Mouse (Mus musculus) inflammation-experienced regulatory T-cells, adult 6 months (primary cell): ENCODE measurements around the gene Cep162. TPM values are rescaled to one million over a fixed set of nuclear protein-coding genes. Genes with fewer than 3 reads are reported as not detected.

Experiments
- ATAC-seq: one replicate; pipeline ENCODE4 v1.8.0; 2017
- polyA plus RNA-seq, 3 experiments: library from polyadenylated mRNA; unstranded; fragments of 100-300 nt; shearing (Covaris generic); gene quantifications; one replicate each; pipeline ENCODE4 v1.2.1; 2017

Cep162 gene
- polyA plus RNA-seq = 10 to 100 TPM; 13.7 to 16.1 (median 15.4) TPM

DNA sequence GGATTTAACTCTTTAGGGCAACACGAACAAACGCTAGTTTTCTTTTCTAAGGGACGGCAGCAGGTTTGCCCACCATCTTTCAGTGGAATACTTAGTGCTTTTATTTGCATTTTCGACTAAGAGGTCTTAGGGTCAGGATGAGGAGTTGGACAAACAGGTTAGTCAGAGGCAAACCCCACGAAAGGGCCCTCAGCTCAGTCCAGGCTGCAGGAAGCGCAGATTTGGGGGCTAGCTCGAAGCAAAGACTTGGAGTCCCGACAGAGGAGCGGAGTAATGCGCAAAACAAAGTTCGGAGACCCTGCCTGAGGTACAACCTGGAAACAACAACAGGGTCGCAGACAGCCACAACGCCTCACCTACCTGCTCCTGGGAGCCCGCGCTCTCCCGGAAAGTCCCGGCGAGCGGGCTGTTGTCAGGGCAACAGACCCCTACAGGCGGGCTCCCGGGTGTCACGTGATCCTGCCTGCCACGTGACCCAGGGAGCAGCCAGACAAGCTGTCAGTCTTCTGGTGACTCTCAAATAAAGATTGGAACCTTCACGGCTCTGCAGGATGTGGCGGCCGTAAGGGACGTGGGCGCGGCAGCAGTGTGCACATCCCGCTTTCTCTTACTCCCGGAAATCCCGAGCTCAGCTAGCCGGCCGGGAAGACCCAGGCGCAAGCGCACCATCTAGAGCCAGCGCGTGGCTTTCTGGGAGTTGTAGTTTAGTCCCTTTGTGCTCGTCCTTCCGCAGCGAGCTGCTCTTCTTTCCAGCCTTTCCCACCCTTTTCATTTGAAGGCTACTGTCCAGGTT is at the start of gene Cep162:
Gene Cep162 (minus strand): TSS at position 634 of the 793 bp plus-strand sequence.
- ATAC-seq = peak; percentile 93

DNA sequence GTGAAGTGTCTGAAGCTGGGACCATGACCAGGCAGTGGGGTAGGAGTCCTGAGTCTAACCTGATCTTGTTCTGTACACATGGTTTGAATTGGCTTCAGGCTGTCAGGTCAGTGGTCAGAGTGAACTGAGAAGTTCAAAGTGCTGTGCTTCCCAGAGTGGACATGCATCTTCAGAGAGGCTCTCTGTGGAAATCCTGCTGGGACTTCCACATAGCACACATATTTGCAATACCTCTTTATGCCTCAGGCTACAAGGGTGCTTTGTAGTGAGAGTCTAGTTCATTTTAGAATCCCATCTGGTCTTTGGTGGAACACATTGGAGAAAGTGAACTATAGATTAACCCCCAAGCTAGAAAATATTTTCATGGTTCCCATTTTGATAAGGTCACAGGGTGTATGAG is 47.9 kb upstream of the Cep162 start:
- no peak for ATAC-seq

DNA sequence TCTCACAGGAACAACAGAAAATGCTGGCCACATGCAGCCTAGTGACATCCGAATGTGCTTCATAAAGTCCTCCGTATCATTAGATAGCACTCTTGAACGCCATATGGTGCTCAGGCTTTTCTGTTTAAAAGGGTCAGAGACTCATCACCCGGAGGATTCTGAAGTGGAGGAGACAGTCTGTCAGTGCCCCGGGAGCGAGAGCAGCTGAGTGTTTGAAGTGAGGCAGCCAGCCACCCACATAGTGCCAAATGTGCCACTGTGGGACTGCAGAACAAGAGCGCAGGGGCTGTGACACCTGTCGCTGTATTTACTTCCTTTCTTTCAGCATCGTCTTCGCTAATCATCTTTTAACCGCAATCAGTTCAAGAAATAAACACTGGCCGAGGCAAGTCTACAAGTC is 43.6 kb upstream of the Cep162 start:
- no peak for ATAC-seq

DNA sequence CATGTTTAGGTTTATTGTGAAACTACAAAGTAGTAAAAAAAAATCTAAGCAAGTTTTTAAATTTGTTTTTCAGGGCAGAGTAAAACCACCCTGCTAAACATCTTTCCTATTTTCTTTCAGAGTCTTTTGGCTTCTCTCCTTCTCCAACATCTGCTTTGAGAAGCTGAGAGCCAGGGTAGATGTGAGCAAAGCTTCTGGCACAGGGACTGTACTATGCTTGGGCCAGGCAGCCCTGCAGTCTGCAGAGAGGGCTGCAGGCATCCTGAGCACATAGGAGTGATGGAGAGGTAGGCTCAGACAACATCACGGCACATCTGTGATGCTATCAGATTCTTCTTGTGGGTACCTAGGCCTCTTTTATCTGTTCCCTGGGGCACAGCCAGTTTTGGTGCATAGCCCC is 42.2 kb upstream of the Cep162 start:
- ATAC-seq = no peak

DNA sequence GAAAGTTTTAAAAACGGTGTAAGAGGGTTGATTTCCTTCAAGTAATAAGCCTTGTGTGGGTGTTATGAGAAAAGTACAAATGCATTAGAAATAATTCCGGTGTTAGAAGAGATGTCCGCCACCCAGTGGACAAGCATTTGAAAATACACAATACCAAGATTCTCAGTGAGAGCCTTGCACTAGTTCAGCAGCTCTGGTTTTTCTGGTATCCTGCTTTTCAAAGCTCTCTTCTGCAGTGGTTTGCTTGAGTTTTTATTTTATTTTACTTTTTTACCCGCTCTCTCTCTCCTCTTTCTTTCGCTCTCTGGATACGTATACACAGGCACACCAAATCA is 327 bp upstream of the Cep162 start:
- peak; percentile 72 for ATAC-seq

DNA sequence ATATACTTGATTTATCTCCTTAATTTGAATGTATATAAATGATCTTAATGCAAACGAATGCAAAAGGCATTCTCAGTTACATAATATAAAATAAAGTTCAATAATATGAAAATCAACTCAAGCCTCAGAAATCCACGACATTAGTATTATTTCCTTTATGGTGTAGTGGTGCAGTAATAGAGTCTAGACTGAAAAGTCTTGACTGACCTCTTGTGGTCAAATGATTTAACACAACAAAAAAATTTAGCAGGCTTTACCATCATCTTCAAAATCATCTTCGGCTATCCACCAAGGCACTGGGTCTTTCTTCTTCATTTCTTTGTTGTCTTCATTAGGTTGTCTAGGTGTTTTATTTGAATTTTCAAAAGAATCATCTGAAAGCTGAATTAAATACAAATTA is 7.2 kb downstream of the Cep162 start:
- ATAC-seq = peak; percentile 67

DNA sequence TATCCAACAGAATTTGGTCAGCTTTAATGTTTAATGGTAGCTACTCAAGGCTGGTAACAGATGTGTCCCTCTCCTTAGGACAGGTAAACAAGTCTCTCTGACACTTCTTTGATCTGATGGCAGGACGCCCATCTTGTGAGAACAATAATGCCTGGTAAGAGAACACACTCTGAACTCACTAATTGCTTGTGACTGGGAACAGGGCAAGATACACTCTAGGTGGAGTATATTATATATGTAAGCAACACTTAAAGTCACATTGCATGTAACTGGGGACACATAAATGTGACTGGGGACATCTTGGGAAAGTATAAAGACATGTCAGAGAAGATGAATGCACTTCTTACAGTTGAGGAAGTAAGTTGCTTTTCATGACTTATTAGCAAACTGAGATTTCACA is 7.7 kb downstream of the Cep162 start:
- ATAC-seq = no peak

DNA sequence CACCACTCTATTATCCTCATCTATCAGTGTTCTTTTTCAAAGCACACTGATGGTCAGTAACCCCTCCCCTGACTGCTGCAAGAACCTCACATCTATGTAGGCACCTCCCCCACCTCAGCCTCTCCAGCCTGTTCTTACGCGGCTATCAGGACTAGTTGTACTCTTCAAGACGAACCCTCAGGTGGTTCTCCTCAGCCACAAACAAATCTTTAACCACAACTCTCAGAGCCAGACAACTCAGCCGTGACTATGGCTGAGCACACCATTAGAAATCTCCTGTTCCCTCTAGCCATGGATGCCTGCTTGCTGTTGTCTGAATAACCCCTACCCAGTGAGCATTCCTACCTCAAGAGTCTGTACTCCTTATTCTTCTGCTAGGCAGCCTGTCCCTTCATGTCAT is 42.1 kb downstream of the Cep162 start:
- ATAC-seq = no peak

DNA sequence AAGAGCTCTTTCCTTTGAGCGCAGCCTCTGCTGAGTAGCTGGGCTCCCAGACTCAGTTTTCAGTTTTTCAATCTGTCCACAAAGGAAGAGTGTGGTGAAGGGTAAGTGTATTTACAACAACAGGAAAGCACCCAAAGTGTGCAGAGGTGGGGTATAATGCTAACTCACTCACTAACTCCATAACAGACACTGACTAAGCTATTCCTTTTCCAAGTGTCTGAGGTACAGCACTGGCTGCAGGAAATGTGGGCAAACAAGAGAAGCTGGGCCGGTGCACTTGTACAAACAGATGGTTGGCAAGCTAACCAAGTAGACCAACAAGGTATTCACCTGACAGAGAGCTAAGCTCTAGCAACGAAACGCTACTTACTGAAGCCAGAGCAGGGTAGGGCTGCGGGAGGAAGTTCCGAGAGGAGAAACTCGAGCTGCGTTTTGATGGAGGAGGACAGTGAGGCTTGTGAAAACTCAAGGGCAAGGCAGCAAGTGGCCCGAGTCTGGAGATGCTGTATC is 44.5 kb downstream of the Cep162 start:
- ATAC-seq = no peak

DNA sequence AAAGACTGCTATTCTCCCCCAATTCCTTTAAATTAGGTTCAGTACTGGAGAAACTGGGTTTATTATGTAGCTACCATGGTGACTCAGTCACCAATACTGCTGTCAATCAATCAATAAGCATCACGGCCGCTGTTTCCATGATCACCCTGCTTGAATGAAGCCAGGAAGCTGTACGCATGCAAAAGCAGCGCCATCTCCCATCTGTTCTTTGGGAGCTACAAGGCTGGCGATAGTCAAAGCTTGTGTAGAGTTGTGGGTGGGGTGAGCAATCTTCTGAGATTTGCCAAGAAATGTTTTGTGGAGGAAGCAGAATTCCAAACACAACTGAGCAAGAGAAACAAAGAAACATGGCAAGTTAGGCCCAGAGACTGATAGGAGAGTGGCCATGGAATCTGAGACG is 52.9 kb downstream of the Cep162 start:
- no peak for ATAC-seq

DNA sequence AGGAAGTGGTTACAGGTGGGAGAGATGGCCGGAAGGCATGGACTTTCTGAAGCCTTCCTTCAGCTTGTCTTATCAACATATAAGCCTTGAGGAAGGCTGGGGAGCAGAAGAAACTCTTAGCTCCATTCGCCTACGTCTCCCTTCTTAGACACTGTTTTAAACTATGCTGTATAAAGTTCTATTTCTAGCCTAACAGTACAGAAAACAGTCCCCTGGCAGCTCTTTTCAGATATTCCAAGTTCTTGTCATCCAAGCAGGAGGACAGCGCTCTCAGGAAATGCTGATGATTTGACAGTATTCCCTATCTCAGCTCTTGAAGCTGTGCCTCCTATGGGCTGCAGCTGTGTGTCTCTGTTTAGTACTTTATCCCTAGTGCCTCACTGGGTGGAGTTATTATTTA is 54.4 kb downstream of the Cep162 start:
- ATAC-seq = no peak

DNA sequence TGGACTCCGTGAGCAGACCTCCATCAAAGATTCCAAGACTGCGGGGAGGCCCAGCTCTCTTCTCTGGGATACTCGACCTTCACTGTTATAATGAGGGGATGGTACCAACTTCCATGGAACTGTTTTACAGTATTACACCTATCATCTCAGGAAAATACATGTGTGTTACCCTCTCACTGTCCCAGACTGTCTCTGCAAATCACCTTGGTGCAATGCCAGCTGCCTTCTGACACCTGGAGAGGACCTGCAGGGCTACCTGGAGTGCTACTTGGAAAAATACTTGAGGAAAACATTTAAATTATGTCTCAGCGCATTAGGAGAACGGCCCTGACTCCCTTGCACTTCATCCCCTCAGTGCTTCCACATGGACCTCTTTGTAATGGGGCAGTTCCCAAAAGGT is 54.9 kb downstream of the Cep162 start:
- ATAC-seq = no peak

DNA sequence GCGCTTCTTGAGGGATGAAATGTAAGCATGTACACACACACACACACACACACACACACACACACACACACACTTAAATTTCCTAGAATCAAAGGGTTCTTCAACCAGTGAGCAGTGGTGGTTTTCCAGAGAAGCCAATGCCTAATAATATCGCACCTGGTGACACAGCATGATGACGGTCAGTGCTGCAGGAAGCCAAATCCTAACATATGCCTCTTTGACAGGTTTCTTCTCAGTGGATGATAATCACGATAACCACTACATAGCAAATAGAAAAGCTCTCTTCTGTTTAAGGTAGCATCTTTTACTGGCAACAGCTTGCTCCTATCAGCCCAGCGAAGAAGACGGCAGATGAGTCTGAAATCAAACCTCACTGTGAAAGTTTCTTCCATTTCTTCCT is 57.3 kb downstream of the Cep162 start:
- no peak for ATAC-seq

DNA sequence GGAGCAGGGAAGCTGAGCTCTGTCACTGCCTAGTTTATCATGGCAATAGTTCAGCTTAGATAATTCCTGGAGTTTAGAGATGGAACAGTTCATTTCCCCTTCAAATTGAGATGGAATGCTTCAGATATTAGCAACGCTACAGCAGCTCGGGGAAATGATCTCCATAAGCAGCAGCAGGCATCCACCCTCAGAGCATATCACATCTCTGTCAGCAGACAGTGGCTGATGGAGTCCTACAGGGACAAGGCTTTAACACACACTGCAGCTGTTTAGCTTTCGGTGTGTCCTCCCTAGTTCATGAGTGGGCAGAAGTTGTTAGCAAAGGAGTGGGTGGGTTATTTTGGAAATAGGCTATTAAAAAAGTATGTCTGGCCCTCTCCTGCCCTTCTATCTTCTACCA is 58.1 kb downstream of the Cep162 start:
- ATAC-seq = no peak

DNA sequence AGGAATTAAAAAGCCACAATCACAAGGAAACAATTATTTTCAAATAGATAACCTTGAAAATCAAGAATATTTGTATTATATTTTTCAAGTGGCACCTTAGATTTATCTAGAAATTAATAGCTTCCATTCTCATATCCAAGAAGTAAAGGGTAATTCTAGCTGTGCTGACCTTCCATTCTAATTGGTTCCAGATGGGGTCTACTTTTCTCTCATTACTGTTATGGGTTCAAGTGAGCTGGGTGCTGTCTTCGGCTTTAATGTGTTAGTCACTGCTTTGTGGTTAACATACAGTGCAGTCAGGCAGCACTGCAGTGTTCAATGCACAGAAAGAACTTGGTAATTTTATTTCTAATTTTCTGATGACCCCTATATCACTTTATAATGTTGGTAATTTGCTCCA is 61.6 kb downstream of the Cep162 start:
- ATAC-seq = no peak

DNA sequence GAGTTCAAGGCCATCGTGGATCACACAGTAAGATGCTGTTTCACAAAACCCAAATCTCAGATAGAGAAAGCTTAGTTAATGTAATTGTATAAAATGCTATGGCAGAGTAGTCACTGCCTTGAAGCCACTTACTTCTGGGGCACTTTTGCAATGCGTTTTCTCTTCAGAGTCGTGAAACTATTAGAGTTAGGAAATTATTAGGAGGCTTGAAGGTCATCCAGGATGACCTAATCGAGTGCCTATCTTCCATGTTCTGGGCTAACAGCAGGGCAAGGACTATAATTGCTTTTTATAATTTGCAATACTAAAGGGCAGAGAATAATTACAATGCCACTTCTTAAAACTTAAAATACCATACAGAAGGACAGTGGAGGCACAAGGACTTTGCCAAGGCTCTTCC is 68.0 kb downstream of the Cep162 start:
- no peak for ATAC-seq

DNA sequence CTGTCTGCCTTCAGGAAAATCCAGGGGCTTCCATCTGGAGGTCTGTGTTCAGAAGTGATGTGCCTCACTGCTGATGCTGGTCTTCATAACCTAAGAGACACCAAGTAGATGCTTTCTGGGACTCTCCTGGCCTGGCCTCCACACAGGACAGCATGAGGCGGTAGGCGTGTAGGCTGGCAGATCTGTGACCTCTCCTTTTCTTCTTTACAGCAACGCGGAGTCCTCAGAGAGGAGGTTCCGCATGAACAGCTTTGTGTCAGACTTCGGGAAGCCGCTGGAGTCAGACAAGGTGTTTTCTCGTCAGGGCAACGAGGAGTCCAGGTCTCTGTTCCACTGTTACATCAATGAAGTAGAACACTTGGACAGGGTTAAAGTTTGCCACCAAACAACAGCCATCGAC is 73.1 kb downstream of the Cep162 start:
- ATAC-seq = no peak

DNA sequence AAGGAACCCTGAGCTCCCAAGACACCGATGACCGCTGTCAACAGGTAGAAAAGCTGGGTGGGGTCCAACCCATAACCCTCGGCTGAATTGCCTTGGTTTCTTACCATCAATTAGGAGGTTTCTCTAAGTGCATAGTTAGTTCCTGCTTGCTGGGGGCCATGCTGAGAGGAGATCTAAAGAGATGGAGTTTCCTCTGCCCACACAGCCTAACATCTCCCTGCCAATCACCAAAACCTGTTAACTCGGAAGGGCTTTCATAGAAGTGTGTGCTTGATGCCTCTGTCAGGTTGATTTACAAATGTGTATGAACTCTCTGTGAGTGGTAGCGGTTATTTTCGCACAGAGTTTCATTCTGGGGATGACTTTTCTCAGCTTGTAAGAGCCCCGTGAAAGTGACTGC is 76.8 kb downstream of the Cep162 start:
- peak; percentile 58 for ATAC-seq

DNA sequence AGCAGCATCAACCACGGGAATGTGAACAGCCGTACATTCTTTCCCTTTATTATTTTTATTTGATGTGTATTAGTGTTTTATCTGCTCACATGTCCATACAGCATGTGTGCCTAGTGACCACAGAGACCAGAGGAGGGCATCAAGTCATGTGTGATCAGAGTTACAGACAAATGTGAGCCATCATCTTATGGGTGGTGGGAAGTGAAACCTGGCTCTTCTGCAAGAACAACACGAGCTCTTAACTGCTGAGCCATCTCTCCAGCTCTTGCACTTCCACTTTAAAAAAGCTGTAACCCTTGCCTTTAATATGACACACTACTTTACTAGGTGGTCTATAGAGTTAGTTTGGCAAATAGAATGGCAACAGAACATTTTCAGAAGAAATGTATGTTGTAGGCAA is 83.8 kb downstream of the Cep162 start:
- ATAC-seq = no peak

DNA sequence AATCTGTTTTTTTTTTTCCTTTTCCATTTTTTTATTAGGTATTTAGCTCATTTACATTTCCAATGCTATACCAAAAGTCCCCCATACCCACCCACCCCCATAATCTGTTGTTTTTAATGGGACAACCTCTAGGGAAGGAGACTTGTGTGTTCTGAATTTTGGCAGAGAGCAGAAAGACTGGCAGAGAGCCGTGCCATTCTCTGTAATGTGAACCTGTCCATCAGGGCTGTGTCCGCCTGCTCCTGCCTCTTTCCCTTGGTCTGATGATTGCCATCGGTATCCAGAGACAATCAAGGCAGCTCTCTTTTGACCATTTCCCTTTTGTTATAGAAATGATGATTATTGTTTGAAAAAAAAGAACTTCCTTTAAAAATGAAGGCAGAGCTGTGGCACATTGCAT is 84.4 kb downstream of the Cep162 start:
- no peak for ATAC-seq

DNA sequence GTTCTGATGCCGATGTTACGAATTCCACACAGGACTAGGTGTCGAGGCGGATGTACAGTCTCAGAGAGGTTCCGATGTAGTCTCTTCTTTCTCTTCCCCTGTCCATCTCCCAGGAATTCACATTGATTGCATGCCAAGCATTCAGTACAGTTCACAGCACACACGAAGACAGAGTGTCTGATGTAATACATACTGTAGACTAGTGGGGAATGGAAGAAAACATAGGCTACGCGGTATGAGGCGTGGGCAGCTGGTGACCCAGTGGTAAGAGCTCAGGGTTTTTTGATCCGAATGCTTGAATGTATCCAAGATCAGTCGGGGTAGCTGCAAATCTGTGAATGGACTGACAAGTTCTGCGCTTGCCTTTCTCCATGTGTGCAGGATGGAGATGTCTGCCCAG is 86.2 kb downstream of the Cep162 start:
- no peak for ATAC-seq

DNA sequence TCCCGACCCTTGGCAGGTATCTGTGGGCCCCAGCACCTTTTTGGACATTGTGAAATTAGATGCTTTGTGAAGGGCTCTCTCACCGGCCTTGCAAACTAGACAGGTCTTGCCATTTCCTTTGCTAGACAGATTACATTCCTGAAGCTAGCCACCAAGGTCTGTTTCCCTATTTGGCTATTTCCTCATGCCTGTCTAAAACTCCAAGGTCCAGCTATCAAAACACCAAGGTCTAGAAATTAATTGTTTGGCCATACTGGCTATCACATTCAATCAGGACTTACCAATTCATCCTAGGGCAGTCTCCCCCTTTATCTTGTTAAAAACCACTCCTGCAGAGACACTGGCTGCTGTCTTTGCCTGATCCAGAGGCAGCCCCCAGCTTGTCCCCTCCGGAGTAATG is 87.3 kb downstream of the Cep162 start:
- no peak for ATAC-seq

DNA sequence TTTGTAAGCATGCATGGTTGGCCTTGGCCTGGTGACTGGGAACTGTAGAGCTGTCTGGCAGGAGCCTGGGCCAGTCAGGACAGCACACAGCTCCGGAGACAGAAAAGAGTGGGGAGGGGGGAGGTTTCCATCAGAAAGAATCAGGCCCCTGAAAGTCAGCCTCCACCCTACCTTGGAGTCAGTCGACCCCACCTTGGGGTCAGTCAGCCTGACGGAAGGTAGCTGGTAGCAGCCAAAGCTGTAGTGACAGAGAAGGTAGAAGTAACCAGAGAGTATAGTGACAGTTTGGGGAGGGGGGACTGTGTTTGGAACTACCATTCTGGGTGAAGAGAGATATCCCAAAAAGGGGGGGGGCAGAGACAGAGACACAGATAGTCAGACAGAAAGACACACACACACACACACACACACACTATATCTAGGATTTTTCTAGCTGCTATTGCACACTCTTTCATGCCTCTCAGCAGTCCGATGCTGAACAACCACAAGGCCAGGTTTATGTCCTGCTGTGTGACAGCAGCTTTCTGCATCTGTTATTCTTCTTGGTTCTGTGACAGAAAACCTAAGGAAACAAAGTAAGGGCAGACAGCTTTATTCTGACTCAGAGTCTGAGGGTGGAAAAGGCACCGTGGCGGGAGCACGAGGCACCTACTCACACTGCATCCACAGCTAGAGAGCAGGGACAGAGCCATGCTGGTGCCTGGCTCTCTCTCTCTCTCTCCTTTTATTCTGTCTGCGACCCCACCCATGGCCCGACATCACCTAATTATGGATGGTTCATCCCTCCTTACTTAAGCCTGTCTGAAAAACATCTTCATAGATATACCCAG is 88.1 kb downstream of the Cep162 start:
- no peak for ATAC-seq

DNA sequence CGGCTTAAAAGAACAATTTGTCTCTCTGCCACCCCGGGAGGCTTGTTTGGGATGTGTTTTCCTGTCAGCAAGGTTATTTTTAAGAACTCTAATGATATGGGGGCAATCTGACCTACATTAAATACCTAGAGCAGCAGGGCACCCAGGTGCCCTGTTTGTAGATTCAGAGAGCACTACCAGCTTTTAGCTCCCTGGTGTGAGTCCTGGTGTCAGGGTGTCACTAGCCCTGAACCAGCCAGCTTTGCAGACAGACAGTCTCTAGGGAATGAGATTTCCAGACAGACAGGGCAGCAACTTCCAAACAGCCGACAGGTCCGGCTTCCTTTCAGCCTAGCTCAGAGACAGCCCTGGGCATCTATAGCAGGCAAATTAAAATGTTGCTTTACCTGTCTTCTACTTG is 92.8 kb downstream of the Cep162 start:
- no peak for ATAC-seq
